Mouse (Mus musculus) liver, embryonic 12.5 days (tissue): ENCODE results near the gene Stambpl1. TPM values are rescaled to one million over a fixed set of nuclear protein-coding genes. Genes with fewer than 3 reads are reported as not detected.

Experiments
- ATAC-seq: fragments of 200-750 bp; cut with Nextera tagmentation; 2 replicates; pipeline ENCODE4 v1.8.0; 2017; ENCODE audit warnings: moderate number of reproducible peaks, mild to moderate bottlenecking, moderate library complexity
- H3K27ac ChIP-seq: fragments of 300-500 bp; sonication (generic); 2 replicates; pipeline ENCODE4 v1.5.1; 2016; ENCODE audit warnings: mild to moderate bottlenecking
- H3K27me3 ChIP-seq: fragments of 300-500 bp; sonication (generic); replicated peaks from 2 replicates; pipeline ENCODE4 v1.6.1; 2016; ENCODE audit warnings: mild to moderate bottlenecking, moderate library complexity
- H3K36me3 ChIP-seq: fragments of 300-500 bp; sonication (generic); 2 replicates; pipeline ENCODE4 v1.6.1; 2016; ENCODE audit warnings: mild to moderate bottlenecking, moderate library complexity
- H3K4me1 ChIP-seq: fragments of 300-500 bp; sonication (generic); 2 replicates; pipeline ENCODE4 v1.6.1; 2016
- H3K4me2 ChIP-seq: fragments of 300-500 bp; sonication (generic); 2 replicates; pipeline ENCODE4 v1.6.1; 2016; ENCODE audit warnings: mild to moderate bottlenecking, moderate library complexity
- H3K4me3 ChIP-seq: fragments of 300-500 bp; sonication (generic); 2 replicates; pipeline ENCODE4 v1.5.1; 2016; ENCODE audit warnings: mild to moderate bottlenecking, moderate library complexity
- H3K9ac ChIP-seq: fragments of 300-500 bp; sonication (generic); 2 replicates; pipeline ENCODE4 v1.6.1; 2016; ENCODE audit warnings: mild to moderate bottlenecking, moderate library complexity
- H3K9me3 ChIP-seq: fragments of 300-500 bp; sonication (generic); replicated peaks from 2 replicates; pipeline ENCODE4 v1.6.1; 2016; ENCODE audit warnings: mild to moderate bottlenecking, moderate library complexity
- WGBS: fragments of 180-500 bp; shearing (Covaris S2); methylation state at CpG from one replicate; pipeline ENCODE4 v1.1.7; 2016; ENCODE audit not compliant: insufficient replicate concordance; 5-methylcytosine and 5-hydroxymethylcytosine counted together
- polyA plus RNA-seq: library from polyadenylated mRNA; unstranded; fragments of >200 nt; fragmentation: Nextera tagmentation; extraction: Ambion mirVana; gene quantifications from 2 replicates; pipeline ENCODE4 v1.2.1, GENCODE M21; 2016

The Stambpl1 gene
- polyA plus RNA-seq, 1 experiment from 2014 or later: 2.3 TPM

DNA sequence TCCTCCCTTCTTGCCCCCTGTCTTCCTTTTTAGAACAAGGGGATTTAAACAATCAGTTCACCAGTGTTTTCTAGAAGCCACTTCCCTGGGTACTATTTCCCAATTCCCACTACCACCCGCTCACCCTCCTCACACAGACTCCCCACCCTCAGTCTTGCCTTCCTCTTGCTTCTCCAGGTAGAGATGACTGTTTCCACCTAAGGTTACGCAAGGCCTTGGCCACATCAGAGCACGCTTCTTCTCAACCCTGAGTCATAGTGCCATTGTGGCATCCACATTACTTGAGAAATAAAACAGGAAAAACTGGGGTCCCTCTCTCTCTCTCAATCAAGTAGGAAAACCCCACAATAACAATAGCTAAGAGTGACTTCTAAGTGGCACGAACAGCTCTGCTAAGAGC lies 12.9 kb upstream of the Stambpl1 start:
- 70% methylated on average over 4 of the region's 4 CpGs for WGBS
- no peak overlapping the region for H3K4me2 ChIP-seq
- H3K9ac ChIP-seq: no peak overlapping the region
- no peak overlapping the region for H3K27ac ChIP-seq
- no peaks in the 10 kb centered on the region for H3K4me1 ChIP-seq
- no peak for ATAC-seq
- H3K9me3 ChIP-seq: no peaks in the 10 kb centered on the region
- H3K4me3 ChIP-seq: no peak overlapping the region
- no peaks in the 10 kb centered on the region for H3K36me3 ChIP-seq
- H3K27me3 ChIP-seq: no peaks in the 10 kb centered on the region

DNA sequence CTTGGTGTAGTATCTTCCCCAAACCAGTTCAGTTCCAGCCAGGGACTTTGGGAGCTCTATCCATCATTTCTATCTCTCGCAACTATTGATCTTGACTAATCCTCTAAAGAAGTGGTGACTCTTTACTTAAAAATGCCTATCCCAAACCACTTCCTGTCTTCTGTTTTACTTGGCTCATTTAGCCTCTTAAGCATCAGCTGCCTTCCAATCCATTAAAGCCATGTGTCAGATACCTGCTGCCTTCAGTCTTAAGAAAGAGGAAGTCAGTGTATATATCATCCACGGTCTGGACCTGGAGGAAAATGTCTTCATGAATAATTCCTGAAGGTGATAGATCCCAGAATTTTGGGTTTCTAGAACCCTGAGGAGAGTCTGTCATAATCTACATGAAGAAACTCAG lies 11.7 kb upstream of the Stambpl1 start:
- Histone ChIP-seq H3K4me2 (no peak overlapping the region), H3K4me3 (no peak overlapping the region), H3K4me1 (no peaks in the 10 kb centered on the region), H3K27ac (no peak overlapping the region), H3K36me3 (no peaks in the 10 kb centered on the region), H3K9me3 (no peaks in the 10 kb centered on the region), H3K27me3 (no peaks in the 10 kb centered on the region), H3K9ac (no peak overlapping the region)
- ATAC-seq: no peak
- 43% methylated on average over 2 of the region's 2 CpGs for WGBS

DNA sequence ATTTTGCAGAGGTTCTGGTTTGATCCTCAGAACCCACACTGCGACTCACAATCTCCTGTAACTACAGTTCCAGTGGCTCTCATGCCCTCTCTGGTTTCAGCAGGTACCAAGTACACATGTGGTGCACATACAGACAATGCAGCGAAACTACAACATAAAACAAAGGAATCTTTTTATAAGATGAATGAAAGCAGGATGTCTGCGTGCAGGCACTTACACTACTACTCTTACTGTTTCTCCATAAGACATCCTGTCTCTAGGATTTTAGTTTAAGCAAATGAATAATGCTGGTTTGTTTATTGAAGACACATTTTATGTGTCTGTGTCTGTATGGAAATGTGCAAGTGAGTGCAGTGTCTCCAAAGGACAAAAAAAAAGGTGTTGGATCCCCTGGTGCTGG lies 10.8 kb upstream of the Stambpl1 start:
- no peak overlapping the region for H3K27ac ChIP-seq
- no peak for ATAC-seq
- H3K4me1 ChIP-seq: no peaks in the 10 kb centered on the region
- H3K4me2 ChIP-seq: no peak overlapping the region
- H3K36me3 ChIP-seq: no peaks in the 10 kb centered on the region
- H3K9ac ChIP-seq: no peak overlapping the region
- no peaks in the 10 kb centered on the region for H3K9me3 ChIP-seq
- WGBS: 67% methylated on average over 3 of the region's 3 CpGs
- H3K27me3 ChIP-seq: no peaks in the 10 kb centered on the region
- no peak overlapping the region for H3K4me3 ChIP-seq

DNA sequence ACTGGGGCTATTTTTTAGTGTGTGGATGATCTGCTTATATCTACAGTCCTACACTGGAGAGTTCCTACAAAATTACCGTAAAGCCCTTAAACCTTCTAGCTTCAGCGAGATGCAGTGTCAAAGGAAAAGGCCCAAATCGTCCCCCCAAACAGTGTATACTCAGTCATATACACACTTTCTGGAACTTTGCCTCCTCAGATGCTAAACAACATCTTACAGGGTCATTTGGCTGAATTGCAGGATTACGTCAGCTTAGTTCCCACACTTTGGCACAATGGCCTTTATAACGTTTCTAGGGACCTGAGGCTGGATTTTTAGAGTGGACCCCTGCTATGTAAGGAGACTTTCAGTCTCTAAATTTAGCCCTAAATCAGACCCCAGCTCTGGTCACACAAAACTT lies 9.5 kb upstream of the Stambpl1 start:
- 60% methylated on average over 5 of the region's 5 CpGs for WGBS
- H3K27me3 ChIP-seq: no peaks in the 10 kb centered on the region
- H3K27ac ChIP-seq: no peak overlapping the region
- no peaks in the 10 kb centered on the region for H3K9me3 ChIP-seq
- H3K4me1 ChIP-seq: no peaks in the 10 kb centered on the region
- no peak overlapping the region for H3K4me3 ChIP-seq
- H3K9ac ChIP-seq: no peak overlapping the region
- no peaks in the 10 kb centered on the region for H3K36me3 ChIP-seq
- no peak for ATAC-seq
- H3K4me2 ChIP-seq: no peak overlapping the region

DNA sequence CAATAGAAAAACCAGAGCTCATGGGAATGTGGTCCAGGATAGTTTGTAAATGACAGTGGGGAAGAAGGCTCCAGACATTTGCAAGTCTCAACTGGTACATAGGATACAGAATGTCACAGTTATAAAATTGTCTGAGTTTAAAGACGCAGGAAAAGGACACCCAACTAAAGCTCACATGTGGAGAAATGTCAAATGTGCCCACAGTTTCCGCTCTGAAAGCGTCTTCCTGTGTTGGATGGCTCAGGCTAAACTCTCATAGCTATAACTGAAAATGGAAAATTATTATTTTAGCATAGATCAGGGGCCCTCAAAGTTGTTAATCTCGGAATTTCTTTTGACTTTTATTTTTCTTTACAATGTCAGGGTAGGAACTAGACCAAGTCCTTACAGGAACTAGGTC lies 5.2 kb upstream of the Stambpl1 start:
- Histone ChIP-seq H3K4me2 (no peak overlapping the region), H3K36me3 (no peaks in the 10 kb centered on the region), H3K27ac (no peak overlapping the region), H3K27me3 (peaks cover 6% of the 10 kb centered on the region), H3K9ac (no peak overlapping the region), H3K4me3 (no peak overlapping the region), H3K9me3 (no peaks in the 10 kb centered on the region), H3K4me1 (peaks cover 2% of the 10 kb centered on the region; the same call in 1 of the 2 replicates)
- ATAC-seq: no peak
- 74% methylated on average over 4 of the region's 4 CpGs for WGBS

DNA sequence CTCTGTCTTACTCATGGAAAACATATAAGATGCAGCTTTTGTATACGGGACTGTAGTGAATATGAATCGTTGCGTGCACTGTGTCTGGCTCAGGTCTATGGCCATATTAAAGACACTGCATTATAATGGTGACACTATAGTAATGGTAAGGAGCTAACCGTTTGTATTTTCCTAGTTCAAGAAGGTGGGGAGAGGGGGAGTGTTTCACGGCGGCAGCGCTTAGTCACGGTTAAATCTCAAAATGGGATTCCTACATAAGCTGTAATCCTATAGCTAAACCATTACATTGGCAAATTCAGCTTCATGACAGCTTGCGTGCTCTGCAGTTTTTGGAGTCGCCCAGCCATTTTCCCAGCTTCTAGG lies 403 bp upstream of the Stambpl1 start:
- H3K9me3 ChIP-seq: no peaks in the 10 kb centered on the region
- WGBS: 41% methylated on average over 10 of the region's 10 CpGs
- H3K36me3 ChIP-seq: no peaks in the 10 kb centered on the region
- H3K4me3 ChIP-seq: peak overlapping the region; percentile 65
- H3K27ac ChIP-seq: no peak overlapping the region
- peaks cover 6% of the 10 kb centered on the region for H3K27me3 ChIP-seq
- H3K4me2 ChIP-seq: peak overlapping the region; percentile 94
- peaks cover 19% of the 10 kb centered on the region; the same call in 1 of the 2 replicates for H3K4me1 ChIP-seq
- no peak for ATAC-seq
- H3K9ac ChIP-seq: no peak overlapping the region; the same call in 1 of the 2 replicates

DNA sequence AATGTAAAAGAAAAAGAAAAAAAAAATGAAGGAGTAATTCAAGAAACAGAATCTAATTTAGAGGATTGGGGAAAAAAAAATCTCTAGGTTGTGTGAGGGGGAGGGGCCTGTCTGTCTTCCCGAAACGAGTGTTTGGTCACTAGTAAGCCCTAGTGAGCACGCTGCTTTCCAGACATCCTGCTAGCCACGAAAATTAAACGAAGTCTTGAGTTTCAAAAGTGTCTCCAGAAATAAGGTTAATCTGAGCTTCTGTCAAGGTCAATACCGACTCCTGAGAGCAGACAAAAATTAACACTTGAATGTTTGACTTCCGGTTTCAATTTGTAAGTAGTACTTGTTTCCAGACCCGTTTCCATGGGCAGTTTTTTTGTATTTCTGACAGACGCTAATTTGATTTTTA lies 1.1 kb downstream of the Stambpl1 start:
- H3K9me3 ChIP-seq: no peaks in the 10 kb centered on the region
- peaks cover 19% of the 10 kb centered on the region; the same call in 1 of the 2 replicates for H3K4me1 ChIP-seq
- peak overlapping the region; percentile 94 for H3K4me2 ChIP-seq
- H3K4me3 ChIP-seq: peak overlapping the region; percentile 65
- H3K27me3 ChIP-seq: peaks cover 6% of the 10 kb centered on the region
- no peak overlapping the region for H3K27ac ChIP-seq
- 6% methylated on average over 9 of the region's 9 CpGs for WGBS
- peak overlapping the region; percentile 57 for H3K9ac ChIP-seq
- no peak for ATAC-seq
- H3K36me3 ChIP-seq: no peaks in the 10 kb centered on the region

DNA sequence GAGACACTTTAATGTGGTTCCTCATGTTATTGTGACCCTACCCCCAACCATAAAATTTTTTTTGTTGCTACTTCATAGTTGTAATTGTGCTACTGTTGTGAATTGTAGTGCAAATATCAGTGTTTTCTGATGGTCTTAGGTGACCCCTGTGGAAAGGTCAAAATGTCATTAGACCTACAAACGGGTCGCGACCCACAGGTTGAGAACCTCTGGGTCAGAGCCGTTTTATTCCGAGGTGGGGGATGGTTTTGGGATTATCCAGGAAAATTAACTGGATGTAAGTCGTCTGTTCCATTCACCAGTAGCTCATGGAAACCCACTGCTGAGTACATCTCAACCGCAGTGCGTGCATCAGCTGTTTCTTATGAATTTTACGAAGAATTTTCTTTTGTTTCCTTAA lies 1.7 kb downstream of the Stambpl1 start:
- H3K27me3 ChIP-seq: peaks cover 6% of the 10 kb centered on the region
- WGBS: 54% methylated on average over 9 of the region's 9 CpGs
- no peaks in the 10 kb centered on the region for H3K9me3 ChIP-seq
- peak overlapping the region; percentile 65 for H3K4me3 ChIP-seq
- H3K4me1 ChIP-seq: peaks cover 19% of the 10 kb centered on the region; the same call in 1 of the 2 replicates
- peak overlapping the region; percentile 46; the same call in 1 of the 2 replicates for H3K9ac ChIP-seq
- peak overlapping the region; percentile 94 for H3K4me2 ChIP-seq
- no peak for ATAC-seq
- H3K36me3 ChIP-seq: no peaks in the 10 kb centered on the region
- H3K27ac ChIP-seq: no peak overlapping the region

DNA sequence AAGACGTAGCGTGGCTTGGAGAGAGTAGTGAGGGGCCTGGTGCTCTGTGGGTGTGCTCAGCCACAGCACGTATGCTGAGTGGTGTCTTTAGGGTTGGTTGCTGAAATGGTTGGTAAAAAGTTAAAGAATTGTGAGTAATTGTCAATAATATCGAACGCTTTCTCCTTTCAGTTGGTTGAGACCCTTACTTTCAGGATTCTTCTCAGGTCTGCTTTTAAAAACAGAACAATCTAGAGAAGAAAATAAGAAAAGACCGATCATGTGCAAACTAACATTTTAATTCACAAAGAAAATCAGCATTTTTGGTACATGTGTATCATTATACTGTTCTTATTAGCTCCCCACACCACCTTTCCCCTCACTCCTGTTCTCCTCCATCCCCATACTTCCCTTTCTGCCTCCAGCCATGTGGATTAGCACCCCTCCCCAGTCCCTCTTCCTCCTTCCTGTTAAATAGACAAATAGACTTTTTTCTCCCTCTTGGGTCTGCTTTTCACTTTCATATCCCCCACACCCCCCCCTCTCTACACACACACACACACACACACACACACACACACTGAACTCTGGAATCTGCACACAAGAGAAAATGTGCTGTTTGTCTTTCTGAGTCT lies 2.2 kb downstream of the Stambpl1 start:
- peak overlapping the region; percentile 94 for H3K4me2 ChIP-seq
- no peaks in the 10 kb centered on the region for H3K36me3 ChIP-seq
- no peaks in the 10 kb centered on the region for H3K9me3 ChIP-seq
- ATAC-seq: no peak
- 71% methylated on average over 6 of the region's 6 CpGs for WGBS
- H3K27ac ChIP-seq: no peak overlapping the region
- H3K4me1 ChIP-seq: peaks cover 19% of the 10 kb centered on the region; the same call in 1 of the 2 replicates
- H3K27me3 ChIP-seq: peaks cover 6% of the 10 kb centered on the region
- H3K4me3 ChIP-seq: peak overlapping the region; percentile 65; the same call in 1 of the 2 replicates
- H3K9ac ChIP-seq: no peak overlapping the region

DNA sequence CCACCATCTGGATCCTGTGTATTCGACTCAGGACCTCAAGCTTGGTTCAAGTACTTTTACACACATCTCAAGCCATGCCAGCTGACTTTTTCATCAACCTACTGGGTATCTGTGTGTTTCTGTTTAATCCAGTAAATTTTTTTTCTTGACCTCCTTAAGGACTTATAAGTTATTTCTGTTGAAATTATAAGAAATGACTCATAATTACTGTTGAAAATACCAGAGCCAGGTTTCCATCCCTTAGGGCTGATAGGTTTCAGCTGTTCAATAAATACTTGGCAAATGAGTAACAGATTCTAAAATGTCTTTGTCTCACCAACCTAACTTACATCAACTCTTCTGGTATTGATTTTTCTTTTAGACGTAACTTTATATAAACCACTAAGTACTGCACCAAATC lies 3.0 kb downstream of the Stambpl1 start:
- Histone ChIP-seq H3K36me3 (no peaks in the 10 kb centered on the region), H3K9me3 (no peaks in the 10 kb centered on the region), H3K4me1 (peaks cover 19% of the 10 kb centered on the region; the same call in 1 of the 2 replicates), H3K4me2 (no peak overlapping the region), H3K4me3 (no peak overlapping the region), H3K27ac (no peak overlapping the region), H3K9ac (no peak overlapping the region), H3K27me3 (peaks cover 6% of the 10 kb centered on the region)
- ATAC-seq: no peak
- WGBS: 53% methylated on average over 2 of the region's 2 CpGs

DNA sequence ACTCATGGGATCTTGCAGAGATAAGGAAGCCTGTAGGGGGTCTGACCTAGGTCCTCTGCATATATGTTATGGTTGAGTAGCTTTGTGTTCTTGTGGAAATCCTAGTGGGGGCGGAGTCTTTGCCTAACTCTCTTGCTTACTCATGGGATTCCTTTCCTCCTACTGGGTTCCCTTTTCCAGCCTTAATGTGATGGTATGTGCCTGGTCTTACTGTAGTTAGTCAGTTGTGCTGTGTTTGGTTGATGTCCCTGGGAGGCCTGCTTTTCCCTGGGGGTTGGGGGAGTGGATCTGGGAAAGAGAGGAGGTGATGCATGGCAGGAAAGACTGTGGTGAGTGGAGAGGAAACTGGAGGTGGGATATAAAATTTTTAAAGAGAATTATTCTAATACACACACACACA lies 6.0 kb downstream of the Stambpl1 start:
- Histone ChIP-seq H3K36me3 (no peaks in the 10 kb centered on the region), H3K9me3 (no peaks in the 10 kb centered on the region), H3K9ac (no peak overlapping the region), H3K4me1 (peaks cover 7% of the 10 kb centered on the region; the same call in 1 of the 2 replicates), H3K4me3 (no peak overlapping the region), H3K27me3 (no peaks in the 10 kb centered on the region), H3K27ac (no peak overlapping the region), H3K4me2 (no peak overlapping the region)
- 83% methylated on average over 1 of the region's 1 CpGs for WGBS
- ATAC-seq: no peak

DNA sequence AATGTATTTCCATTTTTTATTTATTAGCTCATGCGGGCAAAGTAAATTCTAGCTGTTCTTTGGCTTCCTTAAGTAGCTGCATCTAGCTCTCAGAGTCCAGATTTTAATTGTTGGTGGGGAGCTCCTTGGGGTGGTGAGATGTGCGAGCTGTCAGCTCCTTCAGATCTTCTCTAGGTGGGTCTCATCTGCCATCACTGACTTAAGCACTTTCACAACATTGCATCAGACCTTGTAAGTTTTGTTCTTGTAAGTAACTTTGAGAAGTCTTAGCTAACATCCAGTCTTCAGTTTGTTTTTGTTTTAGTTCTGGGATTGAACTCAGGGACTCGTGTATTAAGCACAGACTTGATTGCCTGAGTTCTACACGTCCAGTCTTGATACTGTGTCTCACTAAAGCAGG lies 6.9 kb downstream of the Stambpl1 start:
- Histone ChIP-seq H3K27me3 (no peaks in the 10 kb centered on the region), H3K4me1 (peaks cover 1% of the 10 kb centered on the region; the same call in 1 of the 2 replicates), H3K4me2 (no peak overlapping the region), H3K36me3 (no peaks in the 10 kb centered on the region), H3K27ac (no peak overlapping the region), H3K4me3 (no peak overlapping the region), H3K9ac (no peak overlapping the region), H3K9me3 (no peaks in the 10 kb centered on the region)
- ATAC-seq: no peak
- WGBS: 69% methylated on average over 4 of the region's 4 CpGs

DNA sequence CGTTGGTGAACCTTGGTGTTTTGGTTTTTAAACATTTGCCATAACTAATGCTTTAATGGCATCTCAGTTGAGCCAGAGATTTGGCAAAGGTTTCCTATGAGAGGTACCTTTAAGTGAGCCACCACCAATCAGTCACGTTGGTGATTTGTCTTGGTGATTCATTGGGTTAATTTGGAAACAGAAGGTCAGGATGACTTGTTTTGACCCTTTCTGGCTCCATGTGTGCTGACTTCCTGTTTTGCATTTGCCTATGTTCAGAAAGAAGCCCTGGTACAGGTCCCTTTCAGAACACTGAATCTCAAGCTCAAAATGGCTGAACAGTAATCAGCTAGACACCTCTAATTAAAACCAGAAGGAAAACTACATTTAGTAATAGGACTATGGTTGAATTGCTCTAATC lies 7.5 kb downstream of the Stambpl1 start:
- Histone ChIP-seq H3K9me3 (no peaks in the 10 kb centered on the region), H3K27me3 (no peaks in the 10 kb centered on the region), H3K4me1 (no peaks in the 10 kb centered on the region), H3K27ac (no peak overlapping the region), H3K4me2 (no peak overlapping the region), H3K36me3 (no peaks in the 10 kb centered on the region), H3K9ac (no peak overlapping the region), H3K4me3 (no peak overlapping the region)
- WGBS: 51% methylated on average over 2 of the region's 2 CpGs
- no peak for ATAC-seq
